Mouse (Mus musculus): Measurements from ENCODE around the gene Nynrin. TPM values are rescaled to one million over a fixed set of nuclear protein-coding genes. Genes with fewer than 3 reads are reported as not detected.
A peak's percentile ranks its signal among the peaks of the same experiment; 100 is the strongest.

Nynrin gene
- total RNA-seq, 2 experiments from 2014 or later = 39.1 to 40.9 TPM

GRCm38 (mm10) chr14:55838312-55838711 lies 15.5 kb upstream of the Nynrin start:
- intact Hi-C loops (cut with DNase I) = no loop called here
- no peak for DNase-seq

GRCm38 (mm10) chr14:55838740-55839139 lies 15.1 kb upstream of the Nynrin start:
- intact Hi-C loops (cut with DNase I) = no loop called here
- DNase-seq = no peak

- intact Hi-C loops (cut with DNase I) = no loop called here
- no peak for DNase-seq
Observed at GRCm38 (mm10) chr14:55840853-55841366, 12.9 kb upstream of the Nynrin start.

GRCm38 (mm10) chr14:55842794-55843193 lies 11.0 kb upstream of the Nynrin start:
- DNase-seq = no peak
- intact Hi-C loops (cut with DNase I) = no loop called here

GRCm38 (mm10) chr14:55845506-55846294 lies 8.1 kb upstream of the Nynrin start:
- no peak for DNase-seq
- intact Hi-C loops (cut with DNase I) = no loop called here

- intact Hi-C loops (cut with DNase I) = no loop called here
- DNase-seq = no peak
Observed at GRCm38 (mm10) chr14:55850885-55851284, 2.9 kb upstream of the Nynrin start.

GRCm38 (mm10) chr14:55852646-55853551 lies 911 bp upstream of the Nynrin start:
- peak; percentile 79 for DNase-seq
- intact Hi-C loops (cut with DNase I) = no loop called here

- no peak for DNase-seq
- intact Hi-C loops (cut with DNase I) = no loop called here
Observed at GRCm38 (mm10) chr14:55854406-55855100, 743 bp downstream of the Nynrin start.

- intact Hi-C loops (cut with DNase I) = no loop called here
- DNase-seq = no peak
Observed at GRCm38 (mm10) chr14:55855101-55855561, 1.3 kb downstream of the Nynrin start.

GRCm38 (mm10) chr14:55857588-55857987 lies 3.8 kb downstream of the Nynrin start:
- intact Hi-C loops (cut with DNase I) = no loop called here
- no peak for DNase-seq

GRCm38 (mm10) chr14:55862186-55862585 lies 8.4 kb downstream of the Nynrin start:
- no peak for DNase-seq
- intact Hi-C loops (cut with DNase I) = loop anchor here (5.0 kb wide), 1 partner anchor 40 kb away; the partner anchor contains the start of gene Nfatc4

GRCm38 (mm10) chr14:55862970-55863369 lies 9.2 kb downstream of the Nynrin start:
- intact Hi-C loops (cut with DNase I) = loop anchor here (5.0 kb wide), 1 partner anchor 41 kb away; the partner anchor contains the start of gene Nfatc4

GRCm38 (mm10) chr14:55863773-55864172 lies 10.0 kb downstream of the Nynrin start:
- intact Hi-C loops (cut with DNase I) = loop anchor here (5.0 kb wide), 1 partner anchor 41 kb away; the partner anchor contains the start of gene Nfatc4
- DNase-seq = peak; percentile 75

More at GRCm38 (mm10) chr14:55862970-55863369, 9.2 kb downstream of the Nynrin start:
- DNase-seq = no peak

GRCm38 (mm10) chr14:55866962-55867361 lies 13.2 kb downstream of the Nynrin start:
- DNase-seq = peak; percentile 51
- intact Hi-C loops (cut with DNase I) = no loop called here

- no peak for DNase-seq
- intact Hi-C loops (cut with DNase I) = no loop called here
Observed at GRCm38 (mm10) chr14:55868230-55869026, 14.6 kb downstream of the Nynrin start.

GRCm38 (mm10) chr14:55869538-55869937 lies 15.7 kb downstream of the Nynrin start:
- no peak for DNase-seq
- intact Hi-C loops (cut with DNase I) = no loop called here

- intact Hi-C loops (cut with DNase I) = no loop called here
- DNase-seq = no peak
Observed at GRCm38 (mm10) chr14:55872039-55872438, 18.2 kb downstream of the Nynrin start.

- intact Hi-C loops (cut with DNase I) = no loop called here
- no peak for DNase-seq
Observed at GRCm38 (mm10) chr14:55872551-55872950, 18.7 kb downstream of the Nynrin start.

- intact Hi-C loops (cut with DNase I) = no loop called here
- no peak for DNase-seq
Observed at GRCm38 (mm10) chr14:55873242-55873713, 19.5 kb downstream of the Nynrin start.
